Mouse (Mus musculus): ENCODE measurements around the gene Supt3. TPM values are rescaled to one million over a fixed set of nuclear protein-coding genes. Genes with fewer than 3 reads are reported as not detected.

Gene Supt3
- polyA plus RNA-seq, 1 experiment from 2014 or later = 20.4 TPM

DNA sequence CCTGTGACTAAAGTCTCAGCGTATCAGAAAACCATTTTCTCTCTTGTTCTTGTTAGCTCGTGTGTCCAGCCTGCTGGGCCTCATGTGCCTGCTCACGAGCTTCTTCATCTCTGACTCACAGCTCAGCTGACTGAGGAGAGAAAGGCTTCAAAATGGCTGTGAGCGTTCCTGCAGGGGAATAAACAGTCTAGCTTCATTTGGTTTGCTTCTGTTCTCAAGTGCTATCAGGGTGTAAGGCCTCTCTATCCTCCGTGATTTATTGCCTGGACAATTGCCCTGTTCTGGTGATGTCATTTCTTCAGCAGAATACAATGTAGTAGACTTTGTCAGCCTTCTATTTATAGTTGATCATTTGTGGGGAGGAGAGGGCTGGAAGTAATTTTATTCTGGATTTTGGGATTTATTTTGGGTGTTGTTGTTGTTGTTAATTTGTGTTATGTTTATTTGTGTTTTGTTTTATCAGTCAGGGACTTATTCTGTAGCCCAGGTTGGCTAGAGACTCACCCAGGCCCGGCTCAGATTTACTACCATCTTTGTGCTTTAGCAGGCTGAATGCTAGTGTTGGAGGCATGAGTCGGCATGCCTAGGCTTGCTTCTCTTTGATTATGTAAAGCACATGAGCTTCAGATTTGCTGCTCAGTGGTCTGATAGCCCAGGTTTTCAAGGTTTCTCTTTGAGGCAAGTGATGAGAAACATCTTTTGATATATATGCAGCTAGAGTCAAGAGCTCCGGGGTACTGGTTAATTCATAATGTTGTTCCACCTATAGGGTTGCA is 243.4 kb downstream of the Supt3 start:
- Histone ChIP-seq H3K9me3 (ENCODE audit: control insufficient read depth, low read length) (no peaks in the 10 kb centered on the region), H3K9ac (ENCODE audit: low read length) (no peak overlapping the region), H3K27ac (ENCODE audit: low read length) (no peak overlapping the region), H3K4me1 (replicated peaks; ENCODE audit: control insufficient read depth, insufficient read depth, low read length) (no peaks in the 10 kb centered on the region), H3K4me3 (ENCODE audit: low read length) (no peak overlapping the region), H3K4me2 (ENCODE audit: low read depth, low read length) (no peak overlapping the region), H3K27me3 (ENCODE audit: control insufficient read depth, insufficient read depth, low read depth, low read length) (no peaks in the 10 kb centered on the region), H3K36me3 (ENCODE audit: control insufficient read depth, insufficient read depth, low read length) (no peaks in the 10 kb centered on the region)
- ATAC-seq (ENCODE audit: low read depth) = peak; percentile 41; the same call in 1 of the 2 replicates
- 61% methylated on average over 8 of the region's 8 CpGs for WGBS

DNA sequence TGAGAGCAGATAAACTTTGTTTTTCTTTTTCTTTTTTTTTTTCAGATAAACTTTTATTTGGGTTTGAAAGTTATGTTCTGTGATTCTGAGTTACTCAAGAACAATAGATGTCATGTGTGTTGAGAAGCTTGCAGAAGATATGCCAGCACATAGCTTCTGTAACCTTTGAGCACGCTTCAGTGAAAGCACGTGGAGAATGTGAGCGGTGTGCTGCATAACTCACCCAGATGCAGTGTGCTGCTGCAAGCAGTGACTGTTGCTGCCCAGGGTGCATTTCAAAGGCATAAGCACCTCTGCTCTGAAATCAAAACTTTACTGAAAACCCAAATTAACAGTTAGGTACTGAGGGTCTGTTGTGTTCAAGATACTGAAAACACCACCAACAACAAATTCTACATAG is 251.5 kb downstream of the Supt3 start:
- Histone ChIP-seq H3K4me2 (ENCODE audit: low read depth, low read length) (no peak overlapping the region), H3K4me3 (ENCODE audit: low read length) (no peak overlapping the region), H3K9ac (ENCODE audit: low read length) (no peak overlapping the region), H3K4me1 (replicated peaks; ENCODE audit: control insufficient read depth, insufficient read depth, low read length) (no peaks in the 10 kb centered on the region), H3K27ac (ENCODE audit: low read length) (no peak overlapping the region), H3K36me3 (ENCODE audit: control insufficient read depth, insufficient read depth, low read length) (no peaks in the 10 kb centered on the region), H3K9me3 (ENCODE audit: control insufficient read depth, low read length) (no peaks in the 10 kb centered on the region), H3K27me3 (ENCODE audit: control insufficient read depth, insufficient read depth, low read depth, low read length) (no peaks in the 10 kb centered on the region)
- 63% methylated on average over 3 of the region's 3 CpGs for WGBS
- no peak for ATAC-seq (ENCODE audit: low read depth)

DNA sequence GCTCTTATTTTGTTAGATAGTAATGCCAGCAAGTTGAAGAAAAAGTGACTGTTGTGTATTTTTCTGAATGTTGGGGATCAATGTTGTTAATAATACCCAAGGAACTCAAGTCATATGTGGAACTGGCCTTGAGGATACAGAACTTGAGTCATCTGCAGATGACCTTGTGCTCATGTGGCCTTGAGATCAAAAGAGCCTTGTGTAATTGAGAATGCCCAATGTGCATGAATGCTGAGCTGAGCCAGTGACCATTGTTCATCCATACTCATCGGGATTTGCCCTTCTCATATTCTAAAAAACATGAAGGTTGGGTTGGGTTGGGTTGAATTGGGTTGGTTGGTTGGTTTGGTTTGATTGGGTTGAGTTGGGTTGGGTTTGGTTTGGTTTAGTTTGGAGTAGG is 252.2 kb downstream of the Supt3 start:
- WGBS = 92% methylated on average over 1 of the region's 1 CpGs
- ATAC-seq (ENCODE audit: low read depth) = no peak
- no peak overlapping the region for H3K4me2 ChIP-seq (ENCODE audit: low read depth, low read length)
- H3K27me3 ChIP-seq (ENCODE audit: control insufficient read depth, insufficient read depth, low read depth, low read length) = no peaks in the 10 kb centered on the region
- H3K27ac ChIP-seq (ENCODE audit: low read length) = no peak overlapping the region
- H3K9me3 ChIP-seq (ENCODE audit: control insufficient read depth, low read length) = no peaks in the 10 kb centered on the region
- no peaks in the 10 kb centered on the region for H3K4me1 ChIP-seq (replicated peaks; ENCODE audit: control insufficient read depth, insufficient read depth, low read length)
- no peak overlapping the region for H3K9ac ChIP-seq (ENCODE audit: low read length)
- H3K36me3 ChIP-seq (ENCODE audit: control insufficient read depth, insufficient read depth, low read length) = no peaks in the 10 kb centered on the region
- H3K4me3 ChIP-seq (ENCODE audit: low read length) = no peak overlapping the region

DNA sequence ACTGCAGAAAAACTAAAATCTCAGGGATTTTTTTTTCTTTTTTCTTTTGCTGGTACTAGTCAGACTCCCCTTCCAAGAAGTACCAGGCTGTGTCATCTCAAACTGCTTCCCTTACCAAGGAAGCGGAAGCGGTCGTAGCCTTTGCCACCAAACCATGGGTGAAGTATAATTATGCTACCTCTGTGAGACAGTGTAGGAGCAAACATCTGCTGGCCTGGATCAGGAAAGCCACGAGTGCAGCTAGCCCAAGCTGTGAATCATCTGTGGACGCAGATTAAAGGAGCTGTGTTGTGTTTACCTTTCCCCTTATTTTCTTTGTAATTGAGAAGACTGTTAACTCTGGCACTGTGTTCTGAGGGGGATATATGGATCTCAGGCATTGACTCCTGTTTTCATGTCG is 255.3 kb downstream of the Supt3 start:
- Histone ChIP-seq H3K27ac (ENCODE audit: low read length) (no peak overlapping the region), H3K27me3 (ENCODE audit: control insufficient read depth, insufficient read depth, low read depth, low read length) (no peaks in the 10 kb centered on the region), H3K9ac (ENCODE audit: low read length) (no peak overlapping the region), H3K4me3 (ENCODE audit: low read length) (no peak overlapping the region), H3K4me2 (ENCODE audit: low read depth, low read length) (no peak overlapping the region), H3K36me3 (ENCODE audit: control insufficient read depth, insufficient read depth, low read length) (no peaks in the 10 kb centered on the region), H3K9me3 (ENCODE audit: control insufficient read depth, low read length) (no peaks in the 10 kb centered on the region), H3K4me1 (replicated peaks; ENCODE audit: control insufficient read depth, insufficient read depth, low read length) (no peaks in the 10 kb centered on the region)
- ATAC-seq (ENCODE audit: low read depth) = no peak
- WGBS = 72% methylated on average over 6 of the region's 6 CpGs

DNA sequence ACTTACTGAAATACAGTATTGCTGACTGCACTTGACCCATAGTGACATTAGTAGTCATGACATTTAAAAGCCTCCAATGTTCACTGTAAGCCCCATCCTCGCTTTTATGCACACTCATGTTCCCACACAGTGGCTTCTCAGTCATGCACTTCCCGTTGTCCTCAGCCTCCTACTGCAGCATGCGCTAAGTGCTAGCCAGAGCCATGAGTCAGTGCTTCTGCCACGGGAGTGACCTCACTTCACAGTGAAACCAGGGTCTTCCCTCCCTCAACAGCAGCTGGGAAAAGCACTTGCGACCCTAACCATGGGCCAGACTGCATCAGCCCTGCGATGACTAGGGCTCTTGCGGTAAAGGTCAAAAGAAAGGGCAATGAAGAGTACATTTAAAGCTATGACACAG is 256.7 kb downstream of the Supt3 start:
- Histone ChIP-seq H3K4me2 (ENCODE audit: low read depth, low read length) (no peak overlapping the region), H3K27me3 (ENCODE audit: control insufficient read depth, insufficient read depth, low read depth, low read length) (no peaks in the 10 kb centered on the region), H3K36me3 (ENCODE audit: control insufficient read depth, insufficient read depth, low read length) (no peaks in the 10 kb centered on the region), H3K9ac (ENCODE audit: low read length) (no peak overlapping the region), H3K27ac (ENCODE audit: low read length) (no peak overlapping the region), H3K4me3 (ENCODE audit: low read length) (no peak overlapping the region), H3K4me1 (replicated peaks; ENCODE audit: control insufficient read depth, insufficient read depth, low read length) (no peaks in the 10 kb centered on the region), H3K9me3 (ENCODE audit: control insufficient read depth, low read length) (no peaks in the 10 kb centered on the region)
- WGBS = 58% methylated on average over 7 of the region's 7 CpGs
- ATAC-seq (ENCODE audit: low read depth) = no peak

DNA sequence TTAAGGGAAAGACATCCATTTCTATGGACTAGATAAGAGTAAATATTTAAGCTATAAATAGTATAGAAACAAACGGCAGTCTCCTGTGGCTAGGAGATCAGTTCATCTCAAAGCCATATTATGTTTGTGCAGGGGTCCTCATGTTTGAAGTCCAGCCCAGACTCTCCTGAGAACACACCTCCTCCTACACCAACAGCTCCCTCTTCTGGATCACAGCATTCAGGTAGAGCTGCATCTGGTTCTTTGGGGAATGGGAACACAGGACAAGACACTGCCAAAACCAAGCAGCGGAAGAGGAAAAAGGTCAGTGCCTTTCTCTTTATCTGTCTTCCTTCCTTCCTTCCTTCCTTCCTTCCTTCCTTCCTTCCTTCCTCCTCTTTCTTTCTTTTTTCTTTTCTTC is 264.1 kb downstream of the Supt3 start:
- Histone ChIP-seq H3K27ac (ENCODE audit: low read length) (no peak overlapping the region), H3K4me1 (replicated peaks; ENCODE audit: control insufficient read depth, insufficient read depth, low read length) (no peaks in the 10 kb centered on the region), H3K9ac (ENCODE audit: low read length) (no peak overlapping the region), H3K36me3 (ENCODE audit: control insufficient read depth, insufficient read depth, low read length) (no peaks in the 10 kb centered on the region), H3K9me3 (ENCODE audit: control insufficient read depth, low read length) (no peaks in the 10 kb centered on the region), H3K4me2 (ENCODE audit: low read depth, low read length) (no peak overlapping the region), H3K27me3 (ENCODE audit: control insufficient read depth, insufficient read depth, low read depth, low read length) (no peaks in the 10 kb centered on the region), H3K4me3 (ENCODE audit: low read length) (no peak overlapping the region)
- no peak for ATAC-seq (ENCODE audit: low read depth)
- 64% methylated on average over 2 of the region's 2 CpGs for WGBS

DNA sequence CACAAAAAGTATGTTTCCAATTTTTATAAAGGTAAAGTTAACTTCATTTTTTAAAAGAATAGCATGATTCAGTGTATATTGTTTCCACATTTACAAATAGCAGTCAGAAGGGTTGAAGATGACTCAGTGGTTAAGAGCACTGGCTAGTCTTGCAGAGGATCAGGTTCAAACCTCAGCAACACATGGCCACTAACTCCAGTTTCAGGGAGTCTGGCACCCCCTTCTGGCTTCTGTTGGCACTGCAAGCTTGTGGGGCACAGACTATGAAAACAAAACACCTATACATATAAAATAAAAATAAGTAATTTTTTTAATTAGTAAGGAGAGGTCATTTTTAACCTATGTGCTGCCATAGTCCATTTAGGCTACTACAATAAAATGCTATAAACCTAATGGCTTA is 268.9 kb downstream of the Supt3 start:
- no peak for ATAC-seq (ENCODE audit: low read depth)
- Histone ChIP-seq H3K4me1 (replicated peaks; ENCODE audit: control insufficient read depth, insufficient read depth, low read length) (no peaks in the 10 kb centered on the region), H3K27ac (ENCODE audit: low read length) (no peak overlapping the region), H3K27me3 (ENCODE audit: control insufficient read depth, insufficient read depth, low read depth, low read length) (no peaks in the 10 kb centered on the region), H3K36me3 (ENCODE audit: control insufficient read depth, insufficient read depth, low read length) (no peaks in the 10 kb centered on the region), H3K4me2 (ENCODE audit: low read depth, low read length) (no peak overlapping the region), H3K9me3 (ENCODE audit: control insufficient read depth, low read length) (no peaks in the 10 kb centered on the region), H3K9ac (ENCODE audit: low read length) (no peak overlapping the region), H3K4me3 (ENCODE audit: low read length) (no peak overlapping the region)

DNA sequence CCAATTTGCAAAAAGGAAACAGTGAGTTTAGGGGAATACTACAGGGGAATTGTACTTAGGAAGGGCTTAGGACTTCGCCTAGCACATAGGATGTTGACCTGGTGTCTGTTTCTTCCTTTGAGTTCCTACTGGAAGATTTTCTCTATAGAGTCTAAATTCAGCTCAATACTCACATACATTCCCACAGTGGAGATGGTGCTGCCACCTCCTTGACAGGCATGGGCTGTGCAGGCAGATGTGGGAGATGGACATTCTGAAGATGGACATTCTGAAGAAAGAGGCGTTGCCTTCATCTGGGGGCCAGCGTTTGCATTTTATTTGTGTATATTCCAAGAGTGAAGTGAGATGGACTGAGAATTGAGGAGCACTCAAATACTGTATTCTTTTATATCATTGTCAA is 269.6 kb downstream of the Supt3 start:
- Histone ChIP-seq H3K4me3 (ENCODE audit: low read length) (no peak overlapping the region), H3K9me3 (ENCODE audit: control insufficient read depth, low read length) (no peaks in the 10 kb centered on the region), H3K4me1 (replicated peaks; ENCODE audit: control insufficient read depth, insufficient read depth, low read length) (no peaks in the 10 kb centered on the region), H3K4me2 (ENCODE audit: low read depth, low read length) (no peak overlapping the region), H3K27me3 (ENCODE audit: control insufficient read depth, insufficient read depth, low read depth, low read length) (no peaks in the 10 kb centered on the region), H3K9ac (ENCODE audit: low read length) (no peak overlapping the region), H3K36me3 (ENCODE audit: control insufficient read depth, insufficient read depth, low read length) (no peaks in the 10 kb centered on the region), H3K27ac (ENCODE audit: low read length) (no peak overlapping the region)
- ATAC-seq (ENCODE audit: low read depth) = no peak
- WGBS = 84% methylated on average over 3 of the region's 3 CpGs

DNA sequence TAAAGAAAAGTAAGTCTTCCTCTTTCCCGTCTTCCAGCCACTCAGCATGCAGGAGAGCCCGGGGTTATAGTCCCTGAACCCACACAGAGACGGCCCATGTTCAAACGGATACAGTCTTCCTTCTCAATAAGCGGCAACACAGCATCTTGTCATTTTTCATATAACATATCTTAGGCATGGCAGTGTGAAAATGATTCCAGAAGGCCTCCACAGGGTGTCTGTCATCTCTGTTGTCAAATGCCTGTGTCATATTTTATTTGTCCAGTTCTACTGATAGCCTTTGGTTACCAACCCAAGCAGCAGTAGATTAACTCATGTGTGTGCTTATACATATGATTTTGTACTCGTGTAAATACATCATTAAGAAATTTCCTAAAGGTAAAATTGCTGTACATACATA is 270.3 kb downstream of the Supt3 start:
- 81% methylated on average over 6 of the region's 6 CpGs for WGBS
- no peak overlapping the region for H3K9ac ChIP-seq (ENCODE audit: low read length)
- no peaks in the 10 kb centered on the region for H3K9me3 ChIP-seq (ENCODE audit: control insufficient read depth, low read length)
- H3K4me3 ChIP-seq (ENCODE audit: low read length) = no peak overlapping the region
- no peaks in the 10 kb centered on the region for H3K4me1 ChIP-seq (replicated peaks; ENCODE audit: control insufficient read depth, insufficient read depth, low read length)
- no peaks in the 10 kb centered on the region for H3K36me3 ChIP-seq (ENCODE audit: control insufficient read depth, insufficient read depth, low read length)
- no peaks in the 10 kb centered on the region for H3K27me3 ChIP-seq (ENCODE audit: control insufficient read depth, insufficient read depth, low read depth, low read length)
- no peak overlapping the region for H3K4me2 ChIP-seq (ENCODE audit: low read depth, low read length)
- ATAC-seq (ENCODE audit: low read depth) = no peak
- no peak overlapping the region for H3K27ac ChIP-seq (ENCODE audit: low read length)

DNA sequence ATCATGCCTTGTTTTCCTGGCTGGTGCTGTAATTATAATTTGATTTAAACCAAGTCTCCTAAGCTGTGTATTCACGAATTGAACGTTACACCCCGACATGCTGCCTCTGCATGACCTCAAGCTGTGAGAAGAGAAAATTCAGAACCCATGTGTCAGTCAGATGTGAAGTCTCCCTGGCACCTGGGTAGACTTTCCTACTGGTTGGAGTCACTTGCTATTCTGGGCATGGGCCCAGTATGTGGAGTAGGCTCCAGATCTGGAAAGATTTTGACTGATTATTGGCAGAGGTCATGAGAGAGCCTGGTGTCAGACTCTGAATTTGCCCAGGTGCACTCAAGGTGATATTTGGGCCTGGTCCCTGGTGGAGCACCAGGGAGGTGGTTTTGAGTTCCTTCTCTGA is 275.0 kb downstream of the Supt3 start:
- H3K27me3 ChIP-seq (ENCODE audit: control insufficient read depth, insufficient read depth, low read depth, low read length) = no peaks in the 10 kb centered on the region
- no peaks in the 10 kb centered on the region for H3K4me1 ChIP-seq (replicated peaks; ENCODE audit: control insufficient read depth, insufficient read depth, low read length)
- H3K4me3 ChIP-seq (ENCODE audit: low read length) = no peak overlapping the region
- 76% methylated on average over 3 of the region's 3 CpGs for WGBS
- no peak overlapping the region for H3K27ac ChIP-seq (ENCODE audit: low read length)
- no peaks in the 10 kb centered on the region for H3K9me3 ChIP-seq (ENCODE audit: control insufficient read depth, low read length)
- H3K4me2 ChIP-seq (ENCODE audit: low read depth, low read length) = no peak overlapping the region
- H3K9ac ChIP-seq (ENCODE audit: low read length) = no peak overlapping the region
- no peak for ATAC-seq (ENCODE audit: low read depth)
- no peaks in the 10 kb centered on the region for H3K36me3 ChIP-seq (ENCODE audit: control insufficient read depth, insufficient read depth, low read length)

All from lung, embryonic 16.5 days (tissue).